Mouse (Mus musculus) midbrain, embryonic 14.5 days (tissue): Measurements from ENCODE around the gene Kcnq5. TPM values are rescaled to one million over a fixed set of nuclear protein-coding genes. Genes with fewer than 3 reads are reported as not detected.
"Not testable (repeated sequence)": the region's sequence is repeated elsewhere in the genome, so short reads cannot be mapped to it uniquely, and the experiment has no call there.

Experiments
- ATAC-seq: fragments of 200-750 bp; cut with Nextera tagmentation; 2 replicates; pipeline ENCODE4 v1.8.0; 2017; ENCODE audit warnings: moderate number of reproducible peaks, moderate library complexity; ENCODE audit not compliant: low FRiP score, low TSS enrichment
- DNase-seq: peaks from one replicate; pipeline ENCODE4 v3.0.0-alpha.2; 2015
- H3K27ac ChIP-seq: fragments of 300-500 bp; sonication (generic); replicated peaks from 2 replicates; pipeline ENCODE4 v1.5.1; 2014; ENCODE audit warnings: mild to moderate bottlenecking, low read depth, low read length, moderate library complexity
- H3K27me3 ChIP-seq: fragments of 300-500 bp; sonication (generic); 2 replicates; pipeline ENCODE4 v1.6.1; 2014; ENCODE audit warnings: low read length, control low read depth, mixed read lengths; ENCODE audit not compliant: control insufficient read depth, insufficient read depth
- H3K36me3 ChIP-seq: fragments of 300-500 bp; sonication (generic); 2 replicates; pipeline ENCODE4 v1.6.1; 2014; ENCODE audit warnings: low read length, control low read depth; ENCODE audit not compliant: control insufficient read depth, insufficient read depth
- H3K4me1 ChIP-seq: fragments of 300-500 bp; sonication (generic); 2 replicates; pipeline ENCODE4 v1.6.1; 2014; ENCODE audit warnings: mild to moderate bottlenecking, antibody characterized with exemption, low read length, control low read depth; ENCODE audit not compliant: control insufficient read depth, insufficient read depth
- H3K4me2 ChIP-seq: fragments of 300-500 bp; sonication (generic); 2 replicates; pipeline ENCODE4 v1.6.1; 2014; ENCODE audit warnings: mild to moderate bottlenecking, low read length, moderate library complexity
- H3K4me3 ChIP-seq: fragments of 300-500 bp; sonication (generic); replicated peaks from 2 replicates; pipeline ENCODE4 v1.5.1; 2014; ENCODE audit warnings: low read depth, low read length
- H3K9ac ChIP-seq: fragments of 300-500 bp; sonication (generic); replicated peaks from 2 replicates; pipeline ENCODE4 v1.6.1; 2014; ENCODE audit warnings: mild to moderate bottlenecking, low read length, moderate library complexity
- H3K9me3 ChIP-seq: fragments of 300-500 bp; sonication (generic); 2 replicates; pipeline ENCODE4 v1.6.1; 2016; ENCODE audit warnings: low read length, control low read depth, mixed read lengths; ENCODE audit not compliant: control insufficient read depth
- WGBS: fragments of 180-500 bp; shearing (Covaris S2); extraction: QIAGEN DNeasy Blood & Tissue Kit; methylation state at CpG from one replicate; pipeline ENCODE4 v1.1.7; 2014; 5-methylcytosine and 5-hydroxymethylcytosine counted together
- polyA plus RNA-seq: library from polyadenylated mRNA; unstranded; fragments of >200 nt; fragmentation: Nextera tagmentation; extraction: Ambion mirVana; gene quantifications from 2 replicates; pipeline ENCODE4 v1.2.1, GENCODE M21; 2014

Gene Kcnq5
- polyA plus RNA-seq, 1 experiment from 2014 or later = 1.2 TPM

DNA sequence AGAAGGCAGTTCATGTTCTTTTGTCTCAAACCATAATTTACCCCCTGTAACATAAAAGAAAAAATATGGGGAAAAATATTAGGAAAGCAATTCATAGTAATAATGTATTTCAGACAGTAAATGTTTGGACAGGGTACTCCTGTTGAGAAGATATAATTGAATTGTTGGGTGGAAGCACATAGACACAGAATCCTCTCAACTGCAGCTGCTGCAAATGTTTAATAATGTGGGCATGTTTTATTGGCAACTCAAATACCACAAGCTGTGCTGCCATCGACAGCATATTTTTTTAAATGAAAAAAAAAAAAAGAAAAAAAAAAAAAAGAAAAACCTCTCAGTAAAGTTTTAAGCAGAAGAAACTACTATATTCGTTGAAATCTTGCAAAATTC lies 157.3 kb downstream of the Kcnq5 start:
- WGBS = 75% methylated on average over 2 of the region's 2 CpGs
- Histone ChIP-seq H3K4me3 (no peak overlapping the region), H3K27ac (no peak overlapping the region), H3K27me3 (no peaks in the 10 kb centered on the region), H3K9ac (no peak overlapping the region), H3K36me3 (no peaks in the 10 kb centered on the region), H3K9me3 (no peaks in the 10 kb centered on the region), H3K4me1 (no peaks in the 10 kb centered on the region), H3K4me2 (no peak overlapping the region)
- DNase-seq = no peak
- ATAC-seq = no peak

DNA sequence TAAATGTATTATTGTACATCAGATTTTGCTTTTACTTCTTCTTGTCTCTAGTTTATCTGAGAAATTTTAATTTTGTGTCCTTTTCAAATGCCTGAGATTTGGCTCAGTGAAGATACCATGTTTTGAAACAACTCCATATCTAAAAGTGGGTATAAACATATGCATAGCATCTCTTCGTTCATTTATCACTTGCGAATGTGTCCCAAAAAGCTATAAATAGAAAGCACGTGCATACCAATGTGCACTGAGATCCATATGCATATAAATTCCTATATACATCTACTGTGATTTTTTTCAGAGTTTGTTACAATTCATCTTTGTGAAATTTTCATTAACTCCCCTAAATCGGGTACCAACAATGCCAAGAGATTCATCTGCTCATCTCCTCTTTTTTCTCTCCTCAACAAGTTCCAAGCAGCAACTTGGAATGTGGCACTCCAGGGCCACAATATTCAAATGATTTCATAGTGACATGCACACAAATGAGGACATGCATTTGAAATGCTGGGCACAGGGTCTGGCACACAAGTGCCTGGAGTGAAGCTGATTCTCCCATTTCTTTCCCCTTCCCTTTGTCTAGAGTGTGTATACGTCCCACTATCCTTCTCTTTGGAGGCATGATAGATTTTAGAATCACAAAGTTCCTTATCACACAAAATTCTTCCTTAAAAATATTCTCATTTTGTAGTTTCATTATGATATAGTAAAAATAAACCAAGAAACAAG lies 157.8 kb downstream of the Kcnq5 start:
- H3K9ac ChIP-seq = no peak overlapping the region
- WGBS = 78% methylated on average over 5 of the region's 5 CpGs

DNA sequence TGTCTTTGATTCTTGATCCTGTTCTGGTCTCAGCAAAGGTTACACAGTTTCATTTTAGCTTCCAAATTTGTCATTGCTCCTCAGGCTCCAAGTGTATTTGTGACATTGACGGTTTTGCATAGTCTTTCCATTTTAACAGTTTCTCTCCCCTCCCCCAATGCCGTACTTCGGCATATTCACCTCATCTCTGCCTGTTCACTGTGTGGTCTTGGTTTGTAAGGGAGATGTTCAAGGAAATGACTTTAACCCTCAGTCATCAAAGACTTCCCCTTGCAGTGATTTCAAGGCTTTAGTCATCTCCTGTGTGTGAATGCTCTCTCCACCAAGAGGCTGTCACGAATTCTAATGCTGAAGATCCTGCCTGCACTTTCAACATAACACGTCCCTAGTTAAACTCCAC lies 181.0 kb downstream of the Kcnq5 start:
- no peak for DNase-seq
- no peak overlapping the region for H3K4me2 ChIP-seq
- ATAC-seq = no peak
- H3K27ac ChIP-seq = no peak overlapping the region
- H3K36me3 ChIP-seq = no peaks in the 10 kb centered on the region
- no peak overlapping the region for H3K4me3 ChIP-seq
- 86% methylated on average over 5 of the region's 5 CpGs for WGBS
- no peaks in the 10 kb centered on the region for H3K4me1 ChIP-seq
- no peaks in the 10 kb centered on the region for H3K27me3 ChIP-seq
- no peak overlapping the region for H3K9ac ChIP-seq
- H3K9me3 ChIP-seq = no peaks in the 10 kb centered on the region

More for the DNA sequence above, 157.8 kb downstream of the Kcnq5 start:
- H3K27ac ChIP-seq = no peak overlapping the region
- no peak overlapping the region for H3K4me3 ChIP-seq
- H3K4me2 ChIP-seq = no peak overlapping the region
- H3K4me1 ChIP-seq = no peaks in the 10 kb centered on the region
- no peaks in the 10 kb centered on the region for H3K36me3 ChIP-seq
- DNase-seq (no peak), ATAC-seq (no peak)
- no peaks in the 10 kb centered on the region for H3K9me3 ChIP-seq
- no peaks in the 10 kb centered on the region for H3K27me3 ChIP-seq

DNA sequence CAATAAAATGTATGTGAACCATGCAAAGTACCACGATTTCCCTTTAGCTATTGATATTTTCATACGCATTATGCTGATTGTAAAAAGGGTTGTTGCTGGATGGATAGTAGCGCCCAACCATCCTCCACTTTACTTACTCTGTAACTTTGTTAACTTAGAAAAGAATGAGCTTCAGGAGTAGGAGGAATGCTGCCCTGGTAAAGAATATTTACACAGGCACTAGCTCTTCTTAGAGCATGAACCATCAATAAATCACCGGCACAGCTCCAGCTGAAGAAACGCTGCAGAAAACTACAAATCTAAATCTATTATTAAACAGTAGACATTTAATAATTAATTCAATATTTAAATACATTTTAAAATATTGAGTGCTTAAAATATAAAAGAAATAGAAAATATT lies 184.2 kb downstream of the Kcnq5 start:
- H3K9me3 ChIP-seq = no peaks in the 10 kb centered on the region
- no peak for ATAC-seq
- WGBS = 92% methylated on average over 5 of the region's 5 CpGs

DNA sequence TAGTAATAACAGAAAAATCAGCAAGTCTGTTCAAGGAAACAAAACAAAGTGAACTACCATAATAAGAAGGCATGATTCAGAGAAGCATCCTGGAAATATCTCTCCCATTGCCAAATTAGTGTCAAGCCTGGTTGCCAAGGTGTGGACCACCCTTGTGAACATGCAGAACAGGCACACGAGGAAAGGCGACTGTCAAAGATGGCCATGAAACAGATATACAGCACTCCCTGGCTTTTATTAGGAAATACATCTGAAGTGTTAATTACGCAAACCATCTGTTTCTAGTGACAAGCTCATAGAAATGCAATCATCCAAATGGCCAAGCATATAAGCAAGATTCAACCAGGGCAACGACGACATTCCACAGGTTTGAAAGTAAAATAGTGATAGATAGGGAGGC lies 187.8 kb downstream of the Kcnq5 start:
- DNase-seq = no peak
- Histone ChIP-seq H3K27me3 (no peaks in the 10 kb centered on the region), H3K4me1 (no peaks in the 10 kb centered on the region), H3K9me3 (no peaks in the 10 kb centered on the region), H3K4me3 (no peak overlapping the region), H3K9ac (no peak overlapping the region), H3K36me3 (no peaks in the 10 kb centered on the region), H3K4me2 (no peak overlapping the region), H3K27ac (no peak overlapping the region)
- WGBS = 88% methylated on average over 5 of the region's 5 CpGs
- ATAC-seq = no peak

More for the DNA sequence above, 184.2 kb downstream of the Kcnq5 start:
- H3K4me1 ChIP-seq = no peaks in the 10 kb centered on the region
- H3K4me2 ChIP-seq = no peak overlapping the region
- H3K4me3 ChIP-seq = no peak overlapping the region
- H3K9ac ChIP-seq = no peak overlapping the region
- no peaks in the 10 kb centered on the region for H3K27me3 ChIP-seq
- no peak overlapping the region for H3K27ac ChIP-seq
- DNase-seq = no peak
- H3K36me3 ChIP-seq = no peaks in the 10 kb centered on the region

DNA sequence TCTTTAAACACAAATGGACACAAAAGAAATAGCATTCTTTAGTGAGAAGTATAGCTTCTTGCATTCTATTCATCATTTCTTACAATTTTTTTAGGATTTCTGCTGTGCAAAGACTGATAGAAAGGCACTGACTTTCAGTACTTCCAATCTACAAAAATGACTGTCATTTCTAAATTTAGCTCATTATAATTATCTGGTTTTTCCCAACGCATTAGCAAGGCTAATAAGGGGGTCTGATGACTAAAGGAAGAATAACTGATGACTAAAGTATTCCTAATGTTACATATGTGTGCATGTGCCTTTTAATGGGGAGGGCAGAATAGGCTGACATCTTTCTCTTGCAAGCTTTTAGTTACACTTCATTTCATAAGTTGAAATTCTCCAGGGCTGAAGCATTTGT lies 191.2 kb downstream of the Kcnq5 start:
- Histone ChIP-seq H3K4me2 (no peak overlapping the region), H3K4me1 (no peaks in the 10 kb centered on the region), H3K9me3 (no peaks in the 10 kb centered on the region), H3K27ac (no peak overlapping the region), H3K27me3 (no peaks in the 10 kb centered on the region), H3K9ac (no peak overlapping the region), H3K36me3 (no peaks in the 10 kb centered on the region), H3K4me3 (no peak overlapping the region)
- ATAC-seq (no peak), DNase-seq (no peak)
- 85% methylated on average over 1 of the region's 1 CpGs for WGBS

DNA sequence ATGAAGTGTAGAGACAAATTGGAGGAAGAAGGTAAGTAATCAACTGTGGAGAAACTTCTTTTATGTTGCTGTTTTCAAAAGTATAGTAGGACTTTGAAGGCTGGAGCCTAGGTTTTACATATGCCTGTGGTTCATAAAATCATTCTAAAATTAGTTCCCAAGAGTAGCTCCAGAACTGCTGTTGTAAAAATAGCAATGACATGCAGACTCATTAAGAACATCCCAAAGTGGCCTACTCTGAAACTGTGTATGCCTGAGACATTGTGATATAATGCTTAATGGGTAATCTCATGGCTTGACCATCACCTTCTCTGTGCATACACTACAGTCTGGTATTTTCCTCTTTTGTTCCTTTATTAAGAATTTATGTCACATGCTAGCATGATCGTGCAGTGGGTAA lies 212.4 kb downstream of the Kcnq5 start:
- no peaks in the 10 kb centered on the region for H3K27me3 ChIP-seq
- no peak overlapping the region for H3K9ac ChIP-seq
- WGBS = 86% methylated on average over 1 of the region's 1 CpGs

DNA sequence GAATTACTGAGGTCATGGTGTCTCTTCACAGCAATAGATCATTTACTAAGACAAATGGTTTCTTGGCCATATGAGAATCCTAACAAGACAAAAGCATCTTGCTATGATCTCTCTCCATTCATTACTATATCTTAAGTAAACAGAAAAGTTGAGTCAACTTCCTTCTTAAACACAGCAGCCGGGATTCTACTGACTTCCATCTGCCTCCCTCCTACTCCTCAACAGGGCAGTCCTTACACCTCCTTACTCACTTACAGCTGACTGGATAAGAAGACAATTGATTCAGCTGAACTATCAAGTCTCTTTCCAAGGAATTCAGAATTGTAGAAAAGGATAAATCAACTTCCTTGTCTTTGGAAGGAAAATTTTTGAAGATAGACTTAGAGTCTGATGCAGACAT lies 232.6 kb downstream of the Kcnq5 start:
- Histone ChIP-seq H3K27me3 (no peaks in the 10 kb centered on the region), H3K27ac (no peak overlapping the region), H3K9me3 (no peaks in the 10 kb centered on the region), H3K4me3 (no peak overlapping the region), H3K36me3 (no peaks in the 10 kb centered on the region), H3K4me1 (no peaks in the 10 kb centered on the region), H3K9ac (no peak overlapping the region), H3K4me2 (no peak overlapping the region)
- DNase-seq (no peak), ATAC-seq (no peak)
- WGBS = 82% methylated on average over 1 of the region's 1 CpGs

More for the DNA sequence above, 212.4 kb downstream of the Kcnq5 start:
- no peak for DNase-seq
- H3K4me1 ChIP-seq = no peaks in the 10 kb centered on the region
- H3K9me3 ChIP-seq = no peaks in the 10 kb centered on the region
- no peak overlapping the region for H3K4me3 ChIP-seq
- H3K36me3 ChIP-seq = no peaks in the 10 kb centered on the region
- ATAC-seq = no peak
- H3K27ac ChIP-seq = no peak overlapping the region
- H3K4me2 ChIP-seq = no peak overlapping the region

DNA sequence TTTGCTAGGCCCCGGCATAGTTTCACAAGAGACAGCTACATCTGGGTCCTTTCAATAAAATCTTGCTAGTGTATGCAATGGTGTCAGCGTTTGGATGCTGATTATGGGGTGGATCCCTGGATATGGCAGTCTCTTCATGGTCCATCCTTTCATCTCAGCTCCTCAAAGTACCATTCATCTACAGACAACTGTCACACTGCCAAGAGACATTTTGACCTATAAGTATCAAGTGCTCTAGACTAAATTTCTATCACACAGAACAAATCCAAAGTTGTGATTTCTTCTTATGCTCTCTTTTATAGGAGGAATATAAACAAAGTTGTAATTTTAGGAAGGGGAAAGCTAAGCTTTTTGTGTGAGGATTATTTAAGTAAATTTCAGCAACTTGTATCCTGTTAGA lies 238.5 kb downstream of the Kcnq5 start:
- not testable (repeated sequence) for DNase-seq, H3K9ac ChIP-seq, H3K4me3 ChIP-seq, H3K4me1 ChIP-seq, H3K27me3 ChIP-seq, H3K27ac ChIP-seq, ATAC-seq, H3K36me3 ChIP-seq, H3K9me3 ChIP-seq, H3K4me2 ChIP-seq
- 94% methylated on average over 2 of the region's 2 CpGs for WGBS
